Mouse (Mus musculus): Measurements from ENCODE around the gene Vmn1r205. TPM values are rescaled to one million over a fixed set of nuclear protein-coding genes. Genes with fewer than 3 reads are reported as not detected.
"Not testable (repeated sequence)": the region's sequence is repeated elsewhere in the genome, so short reads cannot be mapped to it uniquely, and the experiment has no call there.

The Vmn1r205 gene
- not detected in 2 replicates for total RNA-seq (2014; rRNA removed)
- not detected in 2 replicates for polyA plus RNA-seq (2015; fragmentation: Nextera tagmentation; extraction: Ambion mirVana)

DNA sequence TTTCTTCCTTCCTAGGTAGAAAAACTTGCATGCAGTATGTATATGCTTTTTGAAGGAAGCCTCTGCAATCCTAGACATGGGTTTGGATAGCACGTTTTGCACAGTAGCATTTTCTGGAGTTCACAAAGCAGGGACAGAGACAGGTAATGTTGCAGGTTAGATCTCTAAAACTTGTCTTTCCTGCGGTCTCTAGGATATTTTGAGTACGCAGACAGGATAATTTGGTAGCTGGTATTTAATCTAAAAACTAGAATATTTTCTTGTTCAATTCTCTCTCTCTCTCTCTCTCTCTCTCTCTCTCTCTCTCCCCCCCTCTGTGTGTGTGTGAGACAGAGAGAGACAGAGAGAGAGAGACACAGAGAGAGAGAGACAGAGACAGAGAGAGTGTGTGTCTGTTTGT, at the start of gene Vmn1r205:
Vmn1r205 (minus strand) TSS at position 101 of the 400 bp plus-strand sequence.
- H3K4me3 ChIP-seq (ENCODE audit: low read depth, low read length): no peak within 1 kb of the TSS
- no peaks in the 10 kb centered on the region for H3K9me3 ChIP-seq (ENCODE audit: low read length)
- H3K4me2 ChIP-seq (ENCODE audit: low read depth, low read length, poor library complexity, severe bottlenecking): no peak within 1 kb of the TSS
- DNase-seq (ENCODE audit: low spot score): no peak
- no peaks in the 10 kb centered on the region for H3K36me3 ChIP-seq (ENCODE audit: insufficient read depth, low read length)
- no peak within 1 kb of the TSS for H3K27ac ChIP-seq (ENCODE audit: low read depth, low read length)
- no peak for ATAC-seq (ENCODE audit: low FRiP score)
- no peaks in the 10 kb centered on the region for H3K27me3 ChIP-seq (ENCODE audit: insufficient read depth, low read length)
- H3K9ac ChIP-seq (replicated peaks; ENCODE audit: low read length, poor library complexity, severe bottlenecking): no peak within 1 kb of the TSS
- TF ChIP-seq CTCF (IDR thresholded peaks at IDR 0.05): no peak
- no peaks in the 10 kb centered on the region for H3K4me1 ChIP-seq (ENCODE audit: insufficient read depth, low read length)
- whole genome bisulfite sequencing: 87% methylated on average over 3 of the region's 3 CpGs

GRCm38 (mm10) chr13:22624151-22624550, 31.4 kb upstream of the Vmn1r205 start, which contains the start of gene Vmn1r206:
Gene Vmn1r206 (minus strand): TSS chr13:22624251.
- not testable (repeated sequence) for H3K27me3 ChIP-seq (ENCODE audit: insufficient read depth, low read length); H3K4me3 ChIP-seq (ENCODE audit: low read depth, low read length); DNase-seq (ENCODE audit: low spot score); H3K9me3 ChIP-seq (ENCODE audit: low read length); H3K4me2 ChIP-seq (ENCODE audit: low read depth, low read length, poor library complexity, severe bottlenecking); ATAC-seq (ENCODE audit: low FRiP score); H3K9ac ChIP-seq (replicated peaks; ENCODE audit: low read length, poor library complexity, severe bottlenecking); H3K4me1 ChIP-seq (ENCODE audit: insufficient read depth, low read length); H3K27ac ChIP-seq (ENCODE audit: low read depth, low read length); H3K36me3 ChIP-seq (ENCODE audit: insufficient read depth, low read length)

GRCm38 (mm10) chr13:22583336-22583735, 9.5 kb downstream of the Vmn1r205 start:
- H3K4me3 ChIP-seq (ENCODE audit: low read depth, low read length); ATAC-seq (ENCODE audit: low FRiP score); H3K9me3 ChIP-seq (ENCODE audit: low read length); H3K27ac ChIP-seq (ENCODE audit: low read depth, low read length); H3K4me2 ChIP-seq (ENCODE audit: low read depth, low read length, poor library complexity, severe bottlenecking); DNase-seq (ENCODE audit: low spot score); H3K9ac ChIP-seq (replicated peaks; ENCODE audit: low read length, poor library complexity, severe bottlenecking); H3K36me3 ChIP-seq (ENCODE audit: insufficient read depth, low read length); H3K4me1 ChIP-seq (ENCODE audit: insufficient read depth, low read length); H3K27me3 ChIP-seq (ENCODE audit: insufficient read depth, low read length): not testable (repeated sequence)
- WGBS: 83% methylated on average over 14 of the region's 14 CpGs

GRCm38 (mm10) chr13:22574911-22575310, 17.9 kb downstream of the Vmn1r205 start:
- H3K27ac ChIP-seq (ENCODE audit: low read depth, low read length); H3K4me2 ChIP-seq (ENCODE audit: low read depth, low read length, poor library complexity, severe bottlenecking); H3K4me1 ChIP-seq (ENCODE audit: insufficient read depth, low read length); H3K36me3 ChIP-seq (ENCODE audit: insufficient read depth, low read length); ATAC-seq (ENCODE audit: low FRiP score); H3K9ac ChIP-seq (replicated peaks; ENCODE audit: low read length, poor library complexity, severe bottlenecking); H3K9me3 ChIP-seq (ENCODE audit: low read length); DNase-seq (ENCODE audit: low spot score); H3K27me3 ChIP-seq (ENCODE audit: insufficient read depth, low read length); H3K4me3 ChIP-seq (ENCODE audit: low read depth, low read length): not testable (repeated sequence)
- 84% methylated on average over 3 of the region's 3 CpGs for WGBS

GRCm38 (mm10) chr13:22552898-22553297, 39.9 kb downstream of the Vmn1r205 start, which contains the start of gene Vmn1r204:
Gene Vmn1r204 (plus strand): TSS chr13:22553198.
- 57% methylated on average over 1 of the region's 1 CpGs for WGBS

More at GRCm38 (mm10) chr13:22552898-22553297, 39.9 kb downstream of the Vmn1r205 start, which contains the start of gene Vmn1r204:
- not testable (repeated sequence) for H3K4me1 ChIP-seq (ENCODE audit: insufficient read depth, low read length); H3K27me3 ChIP-seq (ENCODE audit: insufficient read depth, low read length); H3K9me3 ChIP-seq (ENCODE audit: low read length); H3K4me3 ChIP-seq (ENCODE audit: low read depth, low read length); H3K4me2 ChIP-seq (ENCODE audit: low read depth, low read length, poor library complexity, severe bottlenecking); H3K9ac ChIP-seq (replicated peaks; ENCODE audit: low read length, poor library complexity, severe bottlenecking); DNase-seq (ENCODE audit: low spot score); H3K27ac ChIP-seq (ENCODE audit: low read depth, low read length); ATAC-seq (ENCODE audit: low FRiP score); H3K36me3 ChIP-seq (ENCODE audit: insufficient read depth, low read length)

Other genes starting within 250 kb of the Vmn1r205 start
- not detected in 2 replicates for gene Vmn1r198, start 242.6 kb downstream of the Vmn1r205 start, total RNA-seq (2014; rRNA removed)
- not detected in 2 replicates for gene Vmn1r198, start 242.6 kb downstream of the Vmn1r205 start, polyA plus RNA-seq (2015; fragmentation: Nextera tagmentation; extraction: Ambion mirVana)
- gene Vmn1r199, start 213.2 kb downstream of the Vmn1r205 start, total RNA-seq (2014; rRNA removed): not detected in 2 replicates
- gene Vmn1r199, start 213.2 kb downstream of the Vmn1r205 start, polyA plus RNA-seq (2015; fragmentation: Nextera tagmentation; extraction: Ambion mirVana): not detected in 2 replicates
- not detected in 2 replicates for gene Vmn1r200, start 202.6 kb downstream of the Vmn1r205 start, total RNA-seq (2014; rRNA removed)
- not detected in 2 replicates for gene Vmn1r200, start 202.6 kb downstream of the Vmn1r205 start, polyA plus RNA-seq (2015; fragmentation: Nextera tagmentation; extraction: Ambion mirVana)
- not detected in 2 replicates for gene Vmn1r201, start 121.1 kb downstream of the Vmn1r205 start, total RNA-seq (2014; rRNA removed)
- gene Vmn1r201, start 121.1 kb downstream of the Vmn1r205 start, polyA plus RNA-seq (2015; fragmentation: Nextera tagmentation; extraction: Ambion mirVana): not detected in 2 replicates
- gene Vmn1r202, start 87.6 kb downstream of the Vmn1r205 start, total RNA-seq (2014; rRNA removed): not detected in 2 replicates
- gene Vmn1r202, start 87.6 kb downstream of the Vmn1r205 start, polyA plus RNA-seq (2015; fragmentation: Nextera tagmentation; extraction: Ambion mirVana): not detected in 2 replicates
- not detected in 2 replicates for gene Vmn1r203, start 74.9 kb downstream of the Vmn1r205 start, total RNA-seq (2014; rRNA removed)
- not detected in 2 replicates for gene Vmn1r203, start 74.9 kb downstream of the Vmn1r205 start, polyA plus RNA-seq (2015; fragmentation: Nextera tagmentation; extraction: Ambion mirVana)
- gene Vmn1r204, start 39.8 kb downstream of the Vmn1r205 start, total RNA-seq (2014; rRNA removed): not detected in 2 replicates
- gene Vmn1r204, start 39.8 kb downstream of the Vmn1r205 start, polyA plus RNA-seq (2015; fragmentation: Nextera tagmentation; extraction: Ambion mirVana): not detected in 2 replicates
- gene Vmn1r206, start 31.3 kb upstream of the Vmn1r205 start, total RNA-seq (2014; rRNA removed): not detected in 2 replicates
- gene Vmn1r206, start 31.3 kb upstream of the Vmn1r205 start, polyA plus RNA-seq (2015; fragmentation: Nextera tagmentation; extraction: Ambion mirVana): not detected in 2 replicates
- not detected in 2 replicates for gene Vmn1r207-ps, start 136.6 kb upstream of the Vmn1r205 start, total RNA-seq (2014; rRNA removed)
- gene Vmn1r207-ps, start 136.6 kb upstream of the Vmn1r205 start, polyA plus RNA-seq (2015; fragmentation: Nextera tagmentation; extraction: Ambion mirVana): not detected in 2 replicates
- gene Vmn1r208, start 184.4 kb upstream of the Vmn1r205 start, total RNA-seq (2014; rRNA removed): not detected in 2 replicates
- not detected in 2 replicates for gene Vmn1r208, start 184.4 kb upstream of the Vmn1r205 start, polyA plus RNA-seq (2015; fragmentation: Nextera tagmentation; extraction: Ambion mirVana)
- gene Vmn1r209, start 216.7 kb upstream of the Vmn1r205 start, total RNA-seq (2014; rRNA removed): not detected in 2 replicates
- gene Vmn1r209, start 216.7 kb upstream of the Vmn1r205 start, polyA plus RNA-seq (2015; fragmentation: Nextera tagmentation; extraction: Ambion mirVana): not detected in 2 replicates
- gene Vmn1r210, start 238.3 kb upstream of the Vmn1r205 start, total RNA-seq (2014; rRNA removed): not detected in 2 replicates
- not detected in 2 replicates for gene Vmn1r210, start 238.3 kb upstream of the Vmn1r205 start, polyA plus RNA-seq (2015; fragmentation: Nextera tagmentation; extraction: Ambion mirVana)

Measured in midbrain, postnatal 0 days (tissue).